Mouse (Mus musculus): ENCODE measurements around the gene Strn3. TPM values are rescaled to one million over a fixed set of nuclear protein-coding genes. Genes with fewer than 3 reads are reported as not detected.

Strn3 gene
- total and polyA plus RNA-seq, 3 experiments = 22.1 to 47.9 (median 27.7) TPM

GRCm38 (mm10) chr12:51718617-51719016 is 26.9 kb upstream of the Strn3 start:
- Histone ChIP-seq H3K79me2 (replicated peaks; ENCODE audit: control insufficient read depth, extremely low read depth, insufficient read depth, poor library complexity, severe bottlenecking) (no peaks in the 10 kb centered on the region), H3K4me3 (replicated peaks in 1 of 3; ENCODE audit: low read depth in 2 of 3, low read length in 2 of 3, poor library complexity in 1 of 3) (no peak overlapping the region), H3K9ac (ENCODE audit: insufficient read depth, low read depth) (no peak overlapping the region), H3K27me3 (replicated peaks) (no peaks in the 10 kb centered on the region), H3K27ac (ENCODE audit: insufficient read depth, low read depth) (no peak overlapping the region), H3K36me3 (replicated peaks in 1 of 2; ENCODE audit: control insufficient read depth in 1 of 2, insufficient read depth in 1 of 2, low read length in 1 of 2) (peaks cover 4 to 22% of the 10 kb centered on the region in 2 experiments), H3K4me2 (ENCODE audit: insufficient read depth, low read depth, poor library complexity, severe bottlenecking) (no peak overlapping the region), H3K4me1 (ENCODE audit: control insufficient read depth in 1 of 2, insufficient read depth in 2 of 2) (peaks cover 0 to 8% of the 10 kb centered on the region in 2 experiments; a peak in 2 of 4 replicates), H3K9me3 (replicated peaks; ENCODE audit: low read length) (no peaks in the 10 kb centered on the region)
- TF ChIP-seq POLR2AphosphoS2 (IDR thresholded peaks at IDR 0.05; ENCODE audit: low read depth, low read length) (no peak), ZNF384 (IDR thresholded peaks at IDR 0.05; ENCODE audit: low read depth, low read length) (no peak), RCOR1 (conservative IDR thresholded peaks at IDR 0.05; ENCODE audit: low read depth, low read length) (no peak), MAFK (IDR thresholded peaks at IDR 0.05; ENCODE audit: insufficient replicate concordance, low read length) (no peak), HCFC1 (IDR thresholded peaks at IDR 0.05; ENCODE audit: low read depth, low read length) (no peak)
- dilution Hi-C loops (cut with MboI; ENCODE audit: extremely low pct_ligation_motif_present, extremely low pct_unique_long_range_greater_than_20kb, low sequenced_read_pairs) (no loop called here), in situ Hi-C loops (cut with MboI; ENCODE audit: low pct_ligation_motif_present, low pct_unique_long_range_greater_than_20kb, low sequenced_read_pairs) (no loop called here)
- DNase-seq (ENCODE audit: extremely low read depth) = no peak

- in situ Hi-C loops (cut with MboI; ENCODE audit: low pct_ligation_motif_present, low pct_unique_long_range_greater_than_20kb, low sequenced_read_pairs) = no loop called here
- Histone ChIP-seq H3K36me3 (replicated peaks in 1 of 2; ENCODE audit: control insufficient read depth in 1 of 2, insufficient read depth in 1 of 2, low read length in 1 of 2) (peaks cover 0 to 2% of the 10 kb centered on the region in 2 experiments), H3K4me1 (ENCODE audit: control insufficient read depth in 1 of 2, insufficient read depth in 2 of 2) (peaks cover 5 to 13% of the 10 kb centered on the region in 2 experiments; a peak in 3 of 4 replicates), H3K27me3 (replicated peaks) (no peaks in the 10 kb centered on the region), H3K27ac (ENCODE audit: insufficient read depth, low read depth) (no peak overlapping the region), H3K4me2 (ENCODE audit: insufficient read depth, low read depth, poor library complexity, severe bottlenecking) (no peak overlapping the region), H3K4me3 (replicated peaks in 1 of 3; ENCODE audit: low read depth in 2 of 3, low read length in 2 of 3, poor library complexity in 1 of 3) (no peak overlapping the region), H3K79me2 (replicated peaks; ENCODE audit: control insufficient read depth, extremely low read depth, insufficient read depth, poor library complexity, severe bottlenecking) (no peaks in the 10 kb centered on the region), H3K9me3 (replicated peaks; ENCODE audit: low read length) (no peaks in the 10 kb centered on the region), H3K9ac (ENCODE audit: insufficient read depth, low read depth) (no peak overlapping the region)
- TF ChIP-seq UBTF (IDR thresholded peaks at IDR 0.05; ENCODE audit: low read depth, low read length) (no peak), MEF2A (IDR thresholded peaks at IDR 0.05; ENCODE audit: borderline replicate concordance, low read depth, low read length) (no peak), ZKSCAN1 (IDR thresholded peaks at IDR 0.05; ENCODE audit: borderline replicate concordance, low read depth, low read length) (no peak), EP300 (IDR thresholded peaks at IDR 0.05; ENCODE audit: low read length) (no peak), NELFE (IDR thresholded peaks at IDR 0.05; ENCODE audit: low read depth, low read length) (no peak), POLR2A (IDR thresholded peaks at IDR 0.05; ENCODE audit: low read depth, low read length) (no peak), KAT2A (IDR thresholded peaks at IDR 0.05; ENCODE audit: insufficient replicate concordance, low read length) (no peak), USF2 (conservative IDR thresholded peaks at IDR 0.05; ENCODE audit: low read depth, low read length) (no peak), ZMIZ1 (IDR thresholded peaks at IDR 0.05; ENCODE audit: low read depth, low read length) (no peak), MYC (IDR thresholded peaks at IDR 0.05; ENCODE audit: low read depth, low read length) (no peak), ZC3H11A (IDR thresholded peaks at IDR 0.05; ENCODE audit: low read depth, low read length) (no peak), MAX (IDR thresholded peaks at IDR 0.05; ENCODE audit: low read length) (no peak), JUND (conservative IDR thresholded peaks at IDR 0.05; ENCODE audit: low read depth, low read length) (no peak), RAD21 (IDR thresholded peaks at IDR 0.05; ENCODE audit: low read depth, low read length) (no peak), MAZ (IDR thresholded peaks at IDR 0.05; ENCODE audit: low read depth, low read length) (no peak), MAFK (IDR thresholded peaks at IDR 0.05; ENCODE audit: insufficient replicate concordance, low read length) (no peak), ZNF384 (IDR thresholded peaks at IDR 0.05; ENCODE audit: low read depth, low read length) (no peak), USF1 (IDR thresholded peaks at IDR 0.05; ENCODE audit: low read depth, low read length) (no peak), TBP (conservative IDR thresholded peaks at IDR 0.05; ENCODE audit: low read depth, low read length) (no peak), RCOR1 (conservative IDR thresholded peaks at IDR 0.05; ENCODE audit: low read depth, low read length) (no peak)
- no peak for DNase-seq (ENCODE audit: extremely low read depth)
- dilution Hi-C loops (cut with MboI; ENCODE audit: extremely low pct_ligation_motif_present, extremely low pct_unique_long_range_greater_than_20kb, low sequenced_read_pairs) = no loop called here
Observed at GRCm38 (mm10) chr12:51712685-51713084, 21.0 kb upstream of the Strn3 start.

All from CH12.LX (cell line).